Mouse (Mus musculus) testis, adult 2 months (tissue): ENCODE data around the gene Atp11a.

Experiments used
- CTCF ChIP-seq: fragments of 200-500 bp; IDR thresholded peaks from 2 replicates; pipeline ENCODE4 v1.5.1; 2012; ENCODE audit warnings: low read depth, mild to moderate bottlenecking, inconsistent platforms, low read length, moderate library complexity; ENCODE audit not compliant: control insufficient read depth, insufficient read depth, insufficient replicate concordance
- POLR2A ChIP-seq: fragments of 200-500 bp; IDR thresholded peaks from 2 replicates; pipeline ENCODE4 v1.6.1; 2012; ENCODE audit warnings: low read depth, mild to moderate bottlenecking, inconsistent platforms, low read length, moderate library complexity; ENCODE audit not compliant: control insufficient read depth

DNA sequence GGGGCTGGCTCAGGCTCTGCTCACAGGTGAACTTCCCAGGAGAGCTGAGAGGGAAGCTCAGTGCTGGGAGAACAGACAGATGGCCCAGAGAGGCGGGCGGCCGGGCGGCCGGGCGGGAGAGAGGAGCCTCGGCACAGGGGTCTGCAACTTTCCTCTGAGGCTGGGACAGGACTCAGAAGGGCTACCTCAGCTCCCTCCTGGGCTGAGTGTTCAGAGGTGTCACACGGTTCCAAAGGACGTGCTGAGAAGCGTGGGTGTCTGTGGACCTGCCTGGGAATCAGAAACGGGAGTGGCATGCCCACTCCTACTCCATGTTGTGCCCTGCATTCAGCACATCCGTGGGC, 30.1 kb downstream of the Atp11a start:
- TF ChIP-seq CTCF = no peak
- TF ChIP-seq POLR2A = no peak
